Mouse (Mus musculus): ENCODE data around the gene Gm765.

DNA sequence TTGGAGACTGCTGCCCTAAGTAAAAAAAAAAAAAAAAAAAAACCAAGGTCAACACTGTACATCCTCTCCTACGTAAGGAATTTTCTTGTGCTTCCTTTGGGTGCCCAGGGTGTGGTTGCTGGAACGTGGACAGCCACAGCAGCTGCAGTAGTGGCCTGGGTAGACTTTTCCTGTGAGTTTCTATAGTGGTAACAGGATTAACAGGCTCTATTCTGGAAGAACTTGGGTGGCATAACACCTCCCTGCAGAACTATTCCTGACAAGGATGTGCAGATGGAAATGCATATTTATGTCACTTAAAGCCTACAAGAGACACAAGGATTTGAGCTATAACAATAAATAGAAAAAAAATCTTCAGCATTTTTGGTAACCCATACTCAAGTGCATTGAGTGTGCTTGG, 83.5 kb downstream of the Gm765 start:
- TF ChIP-seq CTCF (IDR thresholded peaks at IDR 0.05; ENCODE audit: low read depth) (no peak), EP300 (IDR thresholded peaks at IDR 0.05; ENCODE audit: low read depth) (no peak)

All from liver, embryonic 14.5 days (tissue).